Mouse (Mus musculus): ENCODE results near the gene Ppp1r12c.
"Not testable (repeated sequence)": the region's sequence is repeated elsewhere in the genome, so short reads cannot be mapped to it uniquely, and the experiment has no call there.

The Ppp1r12c gene

DNA sequence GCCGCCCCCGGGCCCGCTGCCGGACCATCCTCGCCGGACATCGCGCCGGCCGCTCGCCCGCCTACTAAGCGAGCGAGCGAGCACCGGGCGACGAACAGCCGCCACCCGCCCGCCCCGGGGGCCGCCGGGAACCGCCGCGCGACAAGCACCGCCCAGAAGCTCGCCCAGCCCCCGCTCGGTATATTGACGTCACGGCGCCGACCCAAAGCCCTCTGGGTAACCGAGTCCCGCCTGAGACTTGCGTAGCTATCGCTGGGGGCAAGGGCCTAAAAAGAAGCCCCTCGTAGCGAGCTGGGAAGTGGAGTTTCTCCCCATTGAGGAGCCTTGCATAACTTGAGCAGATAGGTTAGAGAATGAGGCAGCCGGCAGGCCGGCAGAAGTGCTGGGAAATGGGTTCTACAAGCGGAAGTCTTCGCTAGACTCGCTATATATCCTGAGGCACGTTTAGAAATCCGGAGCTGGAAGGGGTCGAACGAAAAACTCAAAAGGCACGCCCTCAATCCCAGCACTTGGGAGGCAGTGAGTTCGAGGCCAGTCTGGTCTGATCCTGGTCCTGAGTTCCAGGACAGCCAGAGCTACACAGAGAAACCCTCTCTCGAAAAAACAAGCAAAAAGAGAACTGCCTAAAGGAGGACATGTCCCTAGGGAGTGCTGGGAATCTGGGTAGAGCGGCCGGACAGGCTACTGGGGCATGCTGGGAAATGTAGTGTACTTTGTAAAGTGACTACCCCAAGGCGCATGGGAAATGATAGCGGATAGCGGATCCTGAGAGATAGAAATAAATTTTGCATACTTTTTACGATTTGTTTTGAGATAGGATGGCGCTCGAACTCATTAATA lies at the start of gene Ppp1r12c:
Gene Ppp1r12c (minus strand): TSS at position 123 of the 840 bp plus-strand sequence.
- peak; percentile 97 for DNase-seq

DNA sequence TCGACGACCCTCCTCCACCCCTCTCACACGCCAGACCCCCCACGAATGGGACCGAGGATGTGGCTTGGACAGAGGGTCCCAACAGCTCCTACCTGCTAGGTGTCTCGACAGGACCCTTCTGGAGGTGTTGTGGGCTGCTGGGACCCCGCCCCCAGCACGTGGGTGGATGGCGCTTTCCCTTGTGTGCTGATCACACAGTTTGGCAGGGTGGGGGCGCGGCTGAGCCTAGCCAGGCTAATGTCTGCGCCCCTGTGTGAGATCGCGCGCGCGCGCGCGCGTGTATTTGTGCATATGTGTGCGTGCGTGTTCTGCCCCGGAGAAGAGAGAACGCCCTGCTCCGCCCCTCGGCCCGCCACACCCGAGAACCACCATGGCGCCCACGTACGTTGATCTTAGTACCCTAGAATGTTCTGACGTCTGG lies 45.8 kb upstream of the Ppp1r12c start, which contains the start of gene Syt5:
Gene Syt5 (minus strand): TSS at position 321 of the 421 bp plus-strand sequence.
- DNase-seq: no peak

- peak; percentile 72 for DNase-seq
These were observed 45.2 kb upstream of the Ppp1r12c start for GRCm38 (mm10) chr7:4546591-4547131.

GRCm38 (mm10) chr7:4546050-4546449 lies 44.6 kb upstream of the Ppp1r12c start:
- DNase-seq: no peak

GRCm38 (mm10) chr7:4542013-4542412 lies 40.5 kb upstream of the Ppp1r12c start:
- DNase-seq: no peak

GRCm38 (mm10) chr7:4541344-4541743 lies 39.9 kb upstream of the Ppp1r12c start:
- no peak for DNase-seq

DNA sequence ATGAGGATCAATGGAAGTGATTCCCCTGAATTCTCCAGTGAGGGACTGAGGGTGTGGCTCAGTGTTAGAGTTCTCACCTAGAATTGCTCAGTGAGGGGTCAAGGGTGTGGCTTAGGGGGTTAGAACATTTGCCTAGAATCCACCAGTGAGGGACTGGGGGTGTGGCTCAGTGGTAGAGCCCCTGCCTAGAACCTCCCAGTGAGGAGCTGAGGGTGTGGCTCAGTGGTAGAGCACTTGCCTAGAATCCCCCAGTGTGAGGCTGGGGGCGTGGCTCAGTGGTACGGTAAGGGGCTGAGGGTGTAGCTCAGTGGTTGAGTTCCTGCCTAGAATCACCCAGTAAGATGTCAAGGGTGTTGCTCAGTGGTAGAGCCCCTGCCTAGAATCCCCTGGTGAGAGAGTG lies 37.5 kb upstream of the Ppp1r12c start:
- no peak for DNase-seq

GRCm38 (mm10) chr7:4537181-4537580 lies 35.7 kb upstream of the Ppp1r12c start:
- no peak for DNase-seq

- DNase-seq: no peak
These were observed 34.9 kb upstream of the Ppp1r12c start for GRCm38 (mm10) chr7:4536369-4536768.

DNA sequence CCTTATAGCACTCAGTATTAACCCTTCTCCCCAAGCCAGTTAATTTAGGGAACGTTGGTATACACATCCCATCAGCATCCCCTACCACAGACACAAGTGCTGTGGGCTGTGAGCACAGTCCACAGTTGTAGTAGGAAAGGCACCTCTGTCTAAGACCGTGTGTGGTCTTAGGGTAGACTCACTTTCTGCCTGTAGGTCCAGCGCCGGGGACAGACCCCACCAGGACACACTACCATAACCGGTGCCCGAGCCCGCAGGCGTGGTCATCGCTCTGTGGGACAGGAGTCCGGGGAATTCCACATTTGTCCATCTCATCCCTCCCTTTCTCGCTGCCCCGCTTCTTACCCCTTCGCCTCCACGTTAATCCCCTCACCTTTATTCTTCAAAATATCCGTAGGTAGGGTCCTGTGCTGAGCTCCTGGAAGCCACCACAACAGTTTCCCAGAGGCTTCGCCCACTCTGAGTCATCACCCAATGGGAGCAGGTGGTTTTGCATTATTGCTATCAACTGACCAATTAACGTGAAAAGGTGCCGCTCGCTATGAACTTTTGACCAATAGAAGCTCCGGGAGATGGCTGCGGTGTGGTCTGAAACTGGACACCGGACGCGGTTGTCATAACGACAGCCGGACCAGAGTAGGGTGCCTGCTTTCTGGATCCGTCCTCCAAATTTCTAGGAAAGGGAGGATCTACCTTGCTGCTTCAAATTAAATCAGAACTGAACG lies 30.7 kb upstream of the Ppp1r12c start, which contains the start of gene Dnaaf3:
Gene Dnaaf3 (minus strand): TSS at position 449 of the 725 bp plus-strand sequence.
- peak; percentile 77 for DNase-seq

- not testable (repeated sequence) for DNase-seq
These were observed 28.7 kb upstream of the Ppp1r12c start for GRCm38 (mm10) chr7:4530166-4530565.

DNA sequence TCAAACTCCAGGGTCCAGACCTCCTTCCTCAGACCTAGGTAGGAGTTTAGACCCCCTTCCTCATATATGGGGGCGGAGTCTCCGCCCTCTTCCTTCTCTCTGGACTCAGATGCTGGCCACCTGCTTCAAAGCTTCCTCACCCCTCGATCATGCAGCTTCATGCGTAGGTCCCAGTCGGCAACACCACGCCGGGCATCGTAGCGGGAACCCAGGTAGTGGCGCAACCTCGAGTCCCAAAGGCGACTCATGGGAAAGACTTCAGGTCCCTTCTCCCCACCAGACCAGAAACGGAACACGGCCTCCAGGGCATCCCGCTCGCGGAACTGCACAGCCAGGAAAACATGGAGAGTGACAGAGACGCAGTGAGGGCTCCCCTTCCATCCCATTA lies 25.8 kb upstream of the Ppp1r12c start:
- no peak for DNase-seq

DNA sequence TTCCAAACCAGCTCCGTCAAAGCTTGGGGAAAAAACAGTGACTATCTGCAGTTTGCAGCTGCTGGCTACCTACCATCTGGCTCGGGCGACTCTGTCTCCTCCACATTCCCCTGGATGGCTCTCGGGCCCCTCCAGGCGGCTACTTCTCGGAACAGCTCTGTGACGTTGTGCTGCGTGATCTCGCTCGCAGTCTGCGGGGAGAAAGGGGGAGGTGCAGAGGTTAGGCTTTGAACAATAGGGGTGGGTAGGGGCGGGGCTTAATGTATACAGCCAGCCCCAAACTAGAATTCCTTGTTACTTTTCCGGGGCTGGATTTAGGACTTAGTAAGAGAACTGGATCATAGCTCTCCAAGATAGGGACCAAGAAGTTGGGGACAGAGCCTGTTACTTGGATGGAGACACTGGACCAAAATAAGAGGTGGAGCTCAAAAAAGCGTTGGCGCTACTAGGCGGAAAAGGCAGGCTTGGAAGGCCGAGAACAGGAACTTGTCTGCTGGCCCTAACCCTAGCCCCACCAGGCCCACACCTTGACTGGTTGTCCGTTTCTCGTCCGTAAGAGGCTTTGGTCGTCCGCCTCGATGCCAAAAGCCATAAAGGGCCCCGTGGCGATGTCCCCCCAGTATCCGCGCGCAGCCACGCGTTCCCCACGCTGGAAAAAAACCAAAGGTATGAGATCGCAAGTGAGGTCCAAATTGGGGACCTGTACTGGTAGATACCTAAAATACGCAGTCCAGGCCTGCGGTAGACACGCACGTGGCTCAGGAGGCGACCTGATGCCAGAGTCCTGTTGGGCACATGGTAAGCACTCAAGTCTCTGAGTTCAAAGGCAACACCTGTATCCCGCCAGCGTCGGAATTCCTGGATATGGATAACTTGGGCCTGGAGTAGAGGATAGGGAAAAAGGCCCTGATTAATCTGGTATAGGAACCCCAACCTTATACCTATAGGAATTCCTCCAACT lies 25.1 kb upstream of the Ppp1r12c start:
- DNase-seq: peak; percentile 92

GRCm38 (mm10) chr7:4524212-4524922 lies 22.9 kb upstream of the Ppp1r12c start, which contains the start of gene Tnni3:
TSS of gene Tnni3 (minus strand) at chr7:4524229.
- DNase-seq: peak; percentile 69

DNA sequence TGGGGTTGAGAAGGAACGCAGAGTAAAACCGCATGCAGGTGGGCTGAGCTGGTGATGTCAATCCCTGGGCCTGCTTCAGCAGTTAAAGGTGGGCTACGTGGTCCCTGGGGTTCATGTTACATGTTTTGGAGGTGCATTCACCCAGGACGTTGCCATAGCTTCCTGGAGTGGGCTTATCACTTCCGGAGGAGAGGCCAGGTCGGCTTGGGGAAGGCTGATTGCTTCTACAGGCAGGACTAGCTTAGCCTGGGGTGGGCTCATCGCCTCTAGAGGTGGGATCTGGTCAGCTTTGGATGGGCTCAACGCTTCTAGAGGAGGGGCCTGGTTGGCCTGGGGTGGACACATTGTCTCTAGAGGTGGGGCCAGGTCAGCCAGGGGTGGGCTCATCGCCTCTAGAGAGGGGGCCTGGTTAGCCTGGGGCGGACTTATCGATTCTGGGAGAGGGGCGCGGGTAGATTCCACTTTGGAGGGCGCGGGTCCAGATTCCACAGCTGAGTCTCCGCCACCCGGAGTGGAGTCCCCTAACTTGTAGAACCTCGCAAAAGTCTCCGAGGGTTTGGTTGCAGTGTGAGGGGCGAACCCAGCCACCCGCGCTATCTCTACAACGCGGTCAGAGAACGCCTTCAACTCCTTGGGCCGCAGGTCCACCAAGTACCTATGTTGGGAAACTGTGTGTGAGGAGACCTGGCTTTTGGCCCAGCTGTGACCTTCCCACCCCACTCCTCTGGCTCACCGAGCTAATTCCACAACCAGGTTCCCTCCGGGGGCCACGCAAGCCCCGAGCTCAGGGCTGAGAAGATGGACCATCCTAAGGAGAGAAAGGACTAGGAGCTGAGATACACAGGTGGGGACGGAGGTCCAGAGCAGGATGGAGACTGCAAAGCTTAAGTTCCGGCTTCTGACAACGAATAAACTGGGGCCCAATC lies 22.0 kb upstream of the Ppp1r12c start:
- no peak for DNase-seq

GRCm38 (mm10) chr7:4522292-4522691 lies 20.8 kb upstream of the Ppp1r12c start:
- no peak for DNase-seq

- no peak for DNase-seq
These were observed 19.9 kb upstream of the Ppp1r12c start for GRCm38 (mm10) chr7:4521231-4522003.

GRCm38 (mm10) chr7:4518487-4518886 lies 17.0 kb upstream of the Ppp1r12c start:
- DNase-seq: no peak

DNA sequence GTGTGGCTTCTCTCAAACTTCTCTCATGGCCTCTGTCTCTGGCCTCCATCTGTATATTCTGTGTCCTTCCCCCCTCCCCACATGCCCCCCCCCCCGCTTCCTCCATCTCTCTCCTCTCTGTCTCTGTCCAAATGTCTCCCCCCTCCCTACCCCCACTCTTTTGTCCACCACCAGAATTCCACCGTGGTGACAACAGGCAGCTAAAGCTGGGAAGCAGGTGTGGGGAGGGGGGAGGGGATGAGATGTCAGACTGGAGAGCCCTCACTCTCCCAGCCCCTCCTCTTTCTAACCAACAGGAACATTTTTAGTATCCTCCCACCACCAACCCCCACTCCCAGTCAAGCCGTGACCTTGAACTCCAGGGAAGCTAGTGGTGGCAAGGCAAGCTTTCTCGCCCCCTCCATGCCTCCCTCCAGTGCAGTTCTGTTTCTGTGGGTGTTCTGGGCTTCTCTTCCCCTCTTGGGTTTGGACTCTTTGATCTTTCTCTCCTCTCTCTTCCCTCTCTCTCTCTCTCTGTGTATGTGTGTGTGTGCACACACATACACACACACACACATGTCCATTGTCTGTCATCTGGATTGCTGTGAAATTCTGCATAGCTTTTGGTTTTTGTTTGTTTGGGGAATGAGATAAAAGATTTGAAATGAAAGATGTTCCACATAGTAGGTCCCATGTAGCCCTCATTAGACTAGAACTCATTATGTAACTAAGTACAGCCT lies 15.0 kb upstream of the Ppp1r12c start, which contains the start of gene Tnnt1:
Gene Tnnt1 (minus strand): TSS at position 51 of the 719 bp plus-strand sequence.
- DNase-seq: no peak
